In the genomic region with DNA sequence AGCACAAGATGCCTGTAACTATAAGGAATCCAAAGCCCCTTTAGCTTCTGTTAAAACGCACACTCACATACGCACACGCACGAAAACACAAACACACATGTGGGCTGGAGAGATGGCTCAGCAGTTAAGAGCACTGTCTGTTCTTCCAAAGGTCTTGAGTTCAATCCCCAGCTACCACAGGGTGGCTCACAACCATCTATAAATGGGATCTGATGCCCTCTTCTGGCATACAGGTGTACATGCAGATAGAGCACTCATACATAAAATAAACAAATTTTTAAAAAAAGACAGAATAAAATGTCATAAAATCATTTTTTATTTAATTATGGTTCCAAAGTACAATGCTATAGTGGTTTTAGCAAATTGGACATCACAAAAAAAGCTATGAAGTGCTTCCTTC, we compare ENCODE assay signal across 14 mouse cellular contexts. TPM values are rescaled to one million over a fixed set of nuclear protein-coding genes. Genes with fewer than 3 reads are reported as not detected.
DNase-seq lines count a peak whose midpoint lies in the region; TF ChIP-seq lines count a peak whose summit lies in the region.
"Had no signal": no experiment of that assay in that cellular context is flagged by ENCODE, and none has a peak within 500 bp of the region (broad histone marks: within the 10 kb centered on the region; RNA-seq: fewer than 3 reads in every experiment).

No protein-coding gene starts in this region.

- no peak overlapping the region for H3K4me3 ChIP-seq in layer of hippocampus, adult 2 months
- H3K4me3 ChIP-seq: forebrain, embryonic 13.5 days; midbrain, embryonic 12.5 days had no signal

- H3K27ac ChIP-seq in layer of hippocampus, adult 2 months, result no peak overlapping the region
- H3K27ac ChIP-seq: forebrain, embryonic 13.5 days had no signal

- peak; percentile 66 for TF ChIP-seq CTCF in layer of hippocampus, adult 2 months (conservative IDR thresholded peaks at IDR 0.05)

- DNase-seq in cerebellum, adult 9-10 months, result peak; percentile 9
- DNase-seq in cerebellum, postnatal 25 days, result no peak
- no peak for DNase-seq in layer of hippocampus, adult 2 months (ENCODE audit: low spot score in 2 of 2)
- DNase-seq in layer of hippocampus, postnatal 14 days (ENCODE audit: low spot score in 2 of 2), result no peak
- DNase-seq in A20 (ENCODE audit: low read depth, low spot score), result peak; percentile 63
- DNase-seq in T-cell, adult 2 months (ENCODE audit: low spot score), result peak; percentile 11
- no peak for DNase-seq in urinary bladder, postnatal 36 days (ENCODE audit: low spot score in 2 of 2)
- DNase-seq in cerebellum, postnatal 14 days, result no peak
- DNase-seq: adrenal gland, postnatal 36 days; heart, postnatal 4 days; kidney, adult 11 months; lung, postnatal 14 days had no signal

RNA-seq across cellular contexts. Expression of gene Epb41l1, which starts 26.4 kb away (rescaled TPM):
- 100 to 1,000 TPM; 340 to 347 TPM for total RNA-seq in layer of hippocampus, adult 2 months (2021)
- total RNA-seq in layer of hippocampus, postnatal 14 days (2021), result 100 to 1,000 TPM; 299 to 316 TPM

Comparison
In these comparisons a context has a peak if more than half of its experiments do, and no peak if none do; other contexts are left out.
1. DNase-seq: peak in cerebellum, adult 9-10 months (single experiment), A20 (single experiment) and T-cell, adult 2 months (single experiment); none in cerebellum, postnatal 25 days (0 of 2), layer of hippocampus, adult 2 months (0 of 2), layer of hippocampus, postnatal 14 days (0 of 2), urinary bladder, postnatal 36 days (0 of 2) and cerebellum, postnatal 14 days (0 of 2).